Mouse (Mus musculus) heart, embryonic 10.5 days (tissue): ENCODE results near the gene Ctbs. TPM values are rescaled to one million over a fixed set of nuclear protein-coding genes. Genes with fewer than 3 reads are reported as not detected.

Experiments
- DNase-seq: peaks from one replicate; pipeline ENCODE4 v3.0.0-alpha.2; 2017; ENCODE audit warnings: low spot score
- H3K27ac ChIP-seq: fragments of 300-500 bp; sonication (generic); 2 replicates; pipeline ENCODE4 v1.5.1; 2016; ENCODE audit warnings: mild to moderate bottlenecking
- H3K27me3 ChIP-seq: fragments of 300-500 bp; sonication (generic); 2 replicates; pipeline ENCODE4 v1.6.1; 2016; ENCODE audit warnings: mild to moderate bottlenecking; ENCODE audit not compliant: poor library complexity, insufficient read depth, severe bottlenecking
- H3K36me3 ChIP-seq: fragments of 300-500 bp; sonication (generic); 2 replicates; pipeline ENCODE4 v1.6.1; 2016; ENCODE audit warnings: mild to moderate bottlenecking, moderate library complexity
- H3K4me1 ChIP-seq: fragments of 300-500 bp; sonication (generic); 2 replicates; pipeline ENCODE4 v1.6.1; 2016; ENCODE audit warnings: mild to moderate bottlenecking
- H3K4me3 ChIP-seq: fragments of 300-500 bp; sonication (generic); 2 replicates; pipeline ENCODE4 v1.5.1; 2016; ENCODE audit warnings: mild to moderate bottlenecking, moderate library complexity
- H3K9me3 ChIP-seq: fragments of 300-500 bp; sonication (generic); 2 replicates; pipeline ENCODE4 v1.6.1; 2016; ENCODE audit warnings: mild to moderate bottlenecking, moderate library complexity
- WGBS: fragments of 180-500 bp; shearing (Covaris S2); methylation state at CpG from one replicate; pipeline ENCODE4 v1.1.7; 2016; 5-methylcytosine and 5-hydroxymethylcytosine counted together
- polyA plus RNA-seq: library from polyadenylated mRNA; unstranded; fragments of >200 nt; fragmentation: Nextera tagmentation; extraction: Ambion mirVana; gene quantifications from 2 replicates; pipeline ENCODE4 v1.2.1, GENCODE M21; 2016

The Ctbs gene
- polyA plus RNA-seq, 1 experiment from 2014 or later = 9.9 TPM

DNA sequence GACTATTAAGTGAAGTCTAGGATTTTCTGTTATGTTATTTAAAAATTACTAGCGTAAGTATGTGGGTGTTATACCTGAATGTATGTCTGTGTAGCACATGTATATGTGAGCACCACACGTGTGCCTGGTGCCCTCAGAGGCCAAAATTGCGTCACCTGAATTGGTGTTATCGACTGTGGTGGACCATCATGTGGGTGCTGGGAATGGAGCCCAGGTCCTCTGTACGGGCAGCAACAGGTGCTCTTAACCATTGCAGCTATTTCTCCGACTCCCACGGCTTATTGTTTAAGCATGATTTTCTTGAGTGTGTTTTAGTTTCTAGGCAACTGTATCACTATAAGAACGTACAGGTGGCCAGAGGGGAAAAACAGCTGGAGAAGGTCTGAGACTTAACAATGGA, 13.5 kb upstream of the Ctbs start:
- Histone ChIP-seq H3K27me3 (no peaks in the 10 kb centered on the region), H3K4me3 (no peak overlapping the region), H3K27ac (no peak overlapping the region), H3K9me3 (no peaks in the 10 kb centered on the region), H3K4me1 (no peaks in the 10 kb centered on the region), H3K36me3 (peaks cover 72% of the 10 kb centered on the region)
- WGBS = 90% methylated on average over 8 of the region's 8 CpGs
- DNase-seq = peak; percentile 58

DNA sequence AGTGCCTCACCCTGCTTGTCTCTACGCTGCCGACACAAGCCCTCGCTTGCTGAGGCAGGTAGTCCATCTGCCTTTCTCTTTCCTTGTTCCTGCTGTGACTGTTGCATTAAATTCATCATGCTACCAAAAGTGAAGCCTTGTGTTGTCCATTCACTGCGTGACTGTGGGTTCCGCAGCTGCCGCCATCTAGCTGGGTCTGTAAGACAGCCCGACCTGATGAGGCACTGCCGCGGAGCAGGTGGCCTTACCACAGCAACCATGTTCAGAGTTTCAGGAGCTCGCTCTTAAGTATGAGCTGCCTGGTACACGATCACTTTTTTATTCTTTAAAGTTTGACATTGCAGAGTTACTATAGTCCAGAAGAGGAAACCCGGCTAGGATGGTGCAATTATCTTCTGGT, 9.6 kb upstream of the Ctbs start:
- peaks cover 38% of the 10 kb centered on the region for H3K36me3 ChIP-seq
- H3K9me3 ChIP-seq = no peaks in the 10 kb centered on the region
- H3K27ac ChIP-seq = no peak overlapping the region
- 92% methylated on average over 12 of the region's 12 CpGs for WGBS
- no peaks in the 10 kb centered on the region for H3K27me3 ChIP-seq
- no peak overlapping the region for H3K4me3 ChIP-seq
- no peaks in the 10 kb centered on the region for H3K4me1 ChIP-seq
- no peak for DNase-seq

DNA sequence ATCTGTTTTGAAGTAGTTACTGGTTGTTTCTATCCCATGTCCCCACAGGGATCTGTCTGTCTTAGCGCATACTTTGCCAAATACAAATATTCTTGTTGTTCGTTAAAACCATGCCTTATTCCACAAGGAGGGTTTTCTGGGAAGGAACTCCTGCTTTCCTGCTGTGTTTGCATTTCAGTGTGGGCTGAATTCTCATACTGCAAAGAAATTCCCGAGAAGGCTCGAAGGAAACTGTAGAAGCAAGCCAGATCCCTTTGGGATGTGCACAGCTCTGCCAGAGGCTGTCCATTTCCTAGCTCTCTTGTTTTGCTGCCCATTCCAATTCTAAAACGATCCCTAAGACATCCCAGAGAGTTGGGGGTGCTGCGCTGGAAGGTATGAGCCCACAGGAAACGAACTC, 9.2 kb upstream of the Ctbs start:
- Histone ChIP-seq H3K27ac (no peak overlapping the region), H3K36me3 (peaks cover 39% of the 10 kb centered on the region), H3K27me3 (no peaks in the 10 kb centered on the region), H3K4me1 (no peaks in the 10 kb centered on the region), H3K4me3 (no peak overlapping the region), H3K9me3 (no peaks in the 10 kb centered on the region)
- WGBS = 88% methylated on average over 7 of the region's 7 CpGs
- DNase-seq = no peak

DNA sequence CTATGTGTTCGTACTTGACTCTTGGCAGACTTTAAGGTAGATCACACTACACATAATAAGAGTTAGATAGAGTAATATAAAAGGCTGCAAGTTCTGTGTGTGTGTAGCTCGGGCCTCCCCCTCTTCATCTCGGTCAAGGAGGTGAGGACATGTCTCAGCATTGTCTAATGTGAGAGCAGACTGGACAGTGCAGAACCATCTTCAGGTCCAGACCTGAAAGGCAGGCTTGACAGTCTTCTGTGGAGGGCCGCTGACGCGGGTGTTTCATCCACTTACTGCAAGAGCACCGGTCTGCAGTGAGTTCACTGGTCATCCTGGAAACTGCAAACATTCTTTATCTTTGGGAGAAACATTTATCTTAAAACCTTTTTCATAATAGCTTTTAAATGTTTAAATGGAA, 7.1 kb upstream of the Ctbs start:
- no peak overlapping the region for H3K27ac ChIP-seq
- WGBS = 88% methylated on average over 7 of the region's 7 CpGs
- 0 out of 2 replicates have a peak, but pooled peaks cover under 1% of the 10 kb centered on the region for H3K4me1 ChIP-seq
- no peak for DNase-seq
- H3K36me3 ChIP-seq = peaks cover 27% of the 10 kb centered on the region
- H3K27me3 ChIP-seq = no peaks in the 10 kb centered on the region
- H3K9me3 ChIP-seq = no peaks in the 10 kb centered on the region
- no peak overlapping the region for H3K4me3 ChIP-seq

DNA sequence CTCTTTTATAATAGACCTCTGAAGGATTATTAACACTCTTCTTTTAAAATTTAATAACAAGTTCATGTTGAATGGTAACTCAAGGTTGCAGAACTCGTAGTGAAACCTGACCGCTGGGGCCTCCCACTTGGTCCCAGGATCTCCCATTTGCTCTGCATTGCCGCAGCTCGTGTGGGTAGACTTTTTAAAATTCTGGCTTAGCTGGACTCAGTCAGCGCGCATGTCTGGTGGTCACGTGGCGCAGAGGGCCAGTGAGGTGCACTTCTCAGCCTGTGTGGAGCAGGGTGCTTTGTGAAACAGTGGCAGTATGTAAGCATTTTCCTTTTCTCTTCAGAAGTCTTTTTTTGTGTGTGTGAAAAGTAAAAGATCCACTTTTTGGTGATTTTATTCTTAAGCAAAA, 6.7 kb upstream of the Ctbs start:
- Histone ChIP-seq H3K36me3 (peaks cover 25% of the 10 kb centered on the region), H3K9me3 (no peaks in the 10 kb centered on the region), H3K27me3 (no peaks in the 10 kb centered on the region), H3K27ac (no peak overlapping the region), H3K4me1 (peaks cover 4% of the 10 kb centered on the region), H3K4me3 (no peak overlapping the region)
- DNase-seq = no peak
- WGBS = 94% methylated on average over 8 of the region's 8 CpGs

DNA sequence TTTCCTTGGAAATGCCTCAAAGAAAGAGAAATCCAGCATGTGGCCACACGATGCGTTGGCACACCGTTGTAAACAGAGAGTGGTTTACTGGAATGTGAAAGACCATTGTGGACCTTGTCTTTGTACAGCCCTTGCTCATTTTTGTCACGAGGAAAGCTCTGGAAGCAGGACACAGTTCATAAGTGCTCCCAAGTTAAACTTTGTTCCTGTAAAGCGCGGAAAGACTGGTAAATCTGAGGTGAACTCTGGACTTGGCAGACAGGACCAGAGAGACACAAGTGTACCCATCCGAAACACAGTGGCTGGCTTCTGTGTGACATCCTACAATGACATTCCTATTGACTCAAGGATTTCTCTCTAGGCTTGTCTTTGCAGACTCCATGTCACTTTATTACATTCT, 6.2 kb upstream of the Ctbs start:
- H3K4me1 ChIP-seq = peaks cover 9% of the 10 kb centered on the region
- WGBS = 92% methylated on average over 7 of the region's 7 CpGs
- no peak for DNase-seq
- H3K36me3 ChIP-seq = peaks cover 21% of the 10 kb centered on the region
- H3K27ac ChIP-seq = no peak overlapping the region
- H3K4me3 ChIP-seq = no peak overlapping the region
- H3K9me3 ChIP-seq = no peaks in the 10 kb centered on the region
- H3K27me3 ChIP-seq = no peaks in the 10 kb centered on the region

DNA sequence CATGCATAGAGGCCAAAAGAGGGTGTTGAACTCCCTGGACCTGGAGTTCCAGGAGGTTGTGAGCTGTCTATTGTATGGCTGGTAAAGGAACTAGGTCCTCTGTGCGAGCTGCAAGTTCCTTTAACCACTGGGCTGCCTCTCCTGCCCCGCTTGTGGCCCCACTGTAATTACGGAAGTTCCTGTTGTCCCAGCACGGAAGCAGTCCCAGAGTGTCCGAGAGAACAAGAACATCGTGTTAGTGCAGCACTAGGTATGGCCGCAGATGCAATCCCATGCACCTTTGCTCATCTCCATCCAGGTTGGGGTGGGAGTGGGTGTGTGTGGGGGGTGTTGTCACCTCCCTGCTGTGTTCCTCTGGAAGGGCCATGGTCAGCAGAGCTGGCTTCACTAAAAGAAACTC, 4.7 kb upstream of the Ctbs start:
- no peak overlapping the region for H3K4me3 ChIP-seq
- peaks cover 16% of the 10 kb centered on the region; the same call in 1 of the 2 replicates for H3K36me3 ChIP-seq
- DNase-seq = no peak
- no peaks in the 10 kb centered on the region for H3K27me3 ChIP-seq
- H3K9me3 ChIP-seq = no peaks in the 10 kb centered on the region
- H3K4me1 ChIP-seq = peaks cover 15% of the 10 kb centered on the region
- H3K27ac ChIP-seq = no peak overlapping the region
- WGBS = 93% methylated on average over 7 of the region's 7 CpGs

DNA sequence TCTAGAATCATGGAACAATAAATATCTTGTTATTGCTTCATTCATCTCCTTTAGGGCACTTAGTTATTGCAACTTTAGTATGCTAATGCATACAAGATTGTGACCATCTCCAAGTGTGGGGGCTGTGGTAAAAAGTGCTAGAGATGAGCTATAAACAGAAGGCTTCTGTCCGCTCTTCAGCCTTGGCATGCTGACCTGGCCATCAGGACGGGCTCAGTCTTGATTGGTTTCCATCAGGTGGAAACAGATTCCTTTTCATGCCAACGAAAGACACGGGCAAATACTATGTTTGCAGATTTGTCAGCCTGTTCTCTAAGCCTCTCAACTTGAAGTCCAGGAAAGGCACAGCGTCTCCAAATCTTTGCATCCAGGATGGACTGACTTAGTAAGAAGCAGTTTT, 2.4 kb upstream of the Ctbs start:
- Histone ChIP-seq H3K27me3 (no peaks in the 10 kb centered on the region), H3K9me3 (no peaks in the 10 kb centered on the region), H3K36me3 (peaks cover 10% of the 10 kb centered on the region; the same call in 1 of the 2 replicates), H3K4me1 (peaks cover 26% of the 10 kb centered on the region), H3K27ac (no peak overlapping the region), H3K4me3 (no peak overlapping the region)
- WGBS = 90% methylated on average over 5 of the region's 5 CpGs
- DNase-seq = no peak

DNA sequence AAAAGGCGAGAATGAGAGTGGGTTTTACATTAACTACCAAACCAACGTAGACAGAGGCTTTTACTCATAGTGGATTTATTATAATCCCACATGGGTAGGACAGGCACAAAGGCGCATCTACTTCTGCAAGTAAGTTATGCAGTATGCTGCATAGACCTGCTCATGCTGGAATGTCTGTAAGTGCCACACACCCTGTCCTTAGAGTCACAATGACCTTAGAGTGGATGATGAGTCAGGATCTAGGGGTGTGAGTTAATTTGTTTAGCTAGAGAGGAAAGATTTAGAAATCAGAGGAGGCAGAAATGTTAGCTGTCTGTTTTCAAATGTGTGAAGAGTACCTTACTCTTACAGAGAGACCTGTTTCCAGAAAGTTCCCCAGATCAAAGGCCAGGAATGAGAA, 2.0 kb upstream of the Ctbs start:
- 93% methylated on average over 3 of the region's 3 CpGs for WGBS
- DNase-seq = no peak

DNA sequence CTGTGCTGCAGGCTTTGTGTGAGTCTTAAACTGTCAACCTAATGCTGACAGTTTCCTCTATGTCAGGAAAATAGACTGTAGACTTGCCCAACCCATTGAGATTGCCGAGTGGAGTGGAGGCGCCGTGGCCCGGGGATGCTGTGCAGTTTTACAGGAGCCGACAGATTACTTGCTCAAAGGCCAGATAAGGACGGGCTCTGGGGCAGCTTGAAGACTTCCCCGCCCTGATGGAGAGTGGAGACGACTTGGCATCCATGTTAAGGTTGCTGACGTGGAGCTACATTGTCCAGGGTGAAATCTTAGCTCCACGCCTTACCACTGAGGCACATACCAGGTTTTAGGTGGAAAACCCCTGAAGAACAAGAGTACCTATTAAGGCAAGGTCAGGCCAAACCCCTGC, 1.2 kb upstream of the Ctbs start:
- peaks cover 10% of the 10 kb centered on the region; the same call in 1 of the 2 replicates for H3K36me3 ChIP-seq
- H3K27me3 ChIP-seq = no peaks in the 10 kb centered on the region
- DNase-seq = no peak
- H3K4me1 ChIP-seq = peaks cover 26% of the 10 kb centered on the region
- H3K27ac ChIP-seq = peak overlapping the region; percentile 32; the same call in 1 of the 2 replicates
- WGBS = 41% methylated on average over 10 of the region's 10 CpGs
- H3K9me3 ChIP-seq = no peaks in the 10 kb centered on the region
- no peak overlapping the region for H3K4me3 ChIP-seq

More for the DNA sequence above, 2.0 kb upstream of the Ctbs start:
- no peak overlapping the region for H3K4me3 ChIP-seq
- no peak overlapping the region for H3K27ac ChIP-seq
- peaks cover 10% of the 10 kb centered on the region; the same call in 1 of the 2 replicates for H3K36me3 ChIP-seq
- peaks cover 26% of the 10 kb centered on the region for H3K4me1 ChIP-seq
- H3K9me3 ChIP-seq = no peaks in the 10 kb centered on the region
- H3K27me3 ChIP-seq = no peaks in the 10 kb centered on the region

DNA sequence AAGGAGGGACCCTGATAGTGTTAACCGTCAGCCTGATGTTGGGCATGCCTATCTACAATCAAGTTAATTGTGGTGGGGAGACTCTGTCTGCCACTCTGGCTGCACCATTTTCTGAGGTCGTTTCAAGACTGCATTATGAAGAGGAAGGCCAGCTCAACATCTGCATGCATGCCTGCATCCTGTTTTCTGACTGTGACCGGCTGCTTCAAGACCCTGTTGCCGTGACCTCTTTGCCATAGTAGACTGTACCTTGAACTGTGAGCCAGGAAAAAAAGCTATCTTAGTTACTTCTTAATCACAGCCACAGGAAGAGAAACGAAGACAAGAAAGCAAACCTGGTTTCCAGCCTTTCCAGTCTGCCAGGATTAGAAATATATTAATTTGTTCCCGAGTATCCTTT, 626 bp upstream of the Ctbs start:
- peaks cover 26% of the 10 kb centered on the region for H3K4me1 ChIP-seq
- no peaks in the 10 kb centered on the region for H3K9me3 ChIP-seq
- H3K27me3 ChIP-seq = no peaks in the 10 kb centered on the region
- H3K4me3 ChIP-seq = no peak overlapping the region
- DNase-seq = no peak
- H3K36me3 ChIP-seq = peaks cover 10% of the 10 kb centered on the region; the same call in 1 of the 2 replicates
- H3K27ac ChIP-seq = no peak overlapping the region
- WGBS = 63% methylated on average over 6 of the region's 6 CpGs

DNA sequence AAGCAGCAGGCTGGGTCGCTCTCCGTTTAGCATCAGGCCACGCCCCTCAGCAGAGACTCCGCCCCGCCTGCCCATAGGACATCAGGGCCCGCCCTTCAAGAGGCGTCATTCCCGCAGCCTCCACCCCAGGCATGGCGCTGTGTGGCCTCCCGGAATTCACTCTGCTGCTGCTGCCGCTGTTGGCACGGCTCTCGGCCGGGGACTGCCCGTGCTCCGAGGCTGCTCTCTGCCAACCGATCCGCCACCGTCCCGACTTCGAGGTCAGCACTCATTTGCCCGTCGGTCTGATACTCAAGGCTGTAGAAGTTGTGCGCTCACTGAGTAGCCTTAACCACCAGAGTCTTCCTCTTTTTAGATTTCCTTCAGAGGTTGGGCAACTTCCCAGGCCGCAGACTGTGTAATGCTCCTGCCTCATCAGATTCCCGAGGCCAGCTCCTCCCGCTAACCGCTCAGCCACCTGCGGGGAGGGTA, 811 bp downstream of the Ctbs start:
- Histone ChIP-seq H3K27ac (peak overlapping the region; percentile 93), H3K27me3 (no peaks in the 10 kb centered on the region), H3K4me1 (peaks cover 26% of the 10 kb centered on the region), H3K36me3 (peaks cover 12% of the 10 kb centered on the region; the same call in 1 of the 2 replicates), H3K4me3 (peak overlapping the region; percentile 72), H3K9me3 (no peaks in the 10 kb centered on the region)
- whole genome bisulfite sequencing = under 1% methylated on average over 29 of the region's 29 CpGs
- DNase-seq = peak; percentile 98

DNA sequence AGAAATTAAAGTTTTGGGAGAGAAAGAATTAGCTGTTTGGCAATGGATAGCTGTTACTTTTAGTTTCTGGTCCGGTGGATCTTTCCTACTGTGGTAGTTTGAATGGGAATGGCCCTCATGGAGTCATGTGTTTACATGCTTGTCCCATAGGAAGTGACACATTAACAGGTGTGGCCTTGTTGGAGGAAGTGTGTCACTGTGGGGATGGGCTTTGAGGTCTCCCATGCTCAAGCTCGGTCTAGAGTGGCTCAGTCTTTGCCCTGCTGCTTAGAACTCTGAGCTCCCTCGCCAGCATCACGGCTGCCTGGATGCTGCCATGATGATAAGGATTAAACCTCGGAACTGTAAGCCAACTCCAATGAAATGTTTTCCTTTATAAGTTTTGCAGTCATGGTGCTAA, 1.8 kb downstream of the Ctbs start:
- peaks cover 7% of the 10 kb centered on the region; the same call in 1 of the 2 replicates for H3K36me3 ChIP-seq
- H3K27ac ChIP-seq = no peak overlapping the region
- H3K4me1 ChIP-seq = peaks cover 26% of the 10 kb centered on the region
- H3K9me3 ChIP-seq = no peaks in the 10 kb centered on the region
- DNase-seq = no peak
- no peaks in the 10 kb centered on the region for H3K27me3 ChIP-seq
- H3K4me3 ChIP-seq = no peak overlapping the region; the same call in 1 of the 2 replicates
- WGBS = 89% methylated on average over 5 of the region's 5 CpGs

DNA sequence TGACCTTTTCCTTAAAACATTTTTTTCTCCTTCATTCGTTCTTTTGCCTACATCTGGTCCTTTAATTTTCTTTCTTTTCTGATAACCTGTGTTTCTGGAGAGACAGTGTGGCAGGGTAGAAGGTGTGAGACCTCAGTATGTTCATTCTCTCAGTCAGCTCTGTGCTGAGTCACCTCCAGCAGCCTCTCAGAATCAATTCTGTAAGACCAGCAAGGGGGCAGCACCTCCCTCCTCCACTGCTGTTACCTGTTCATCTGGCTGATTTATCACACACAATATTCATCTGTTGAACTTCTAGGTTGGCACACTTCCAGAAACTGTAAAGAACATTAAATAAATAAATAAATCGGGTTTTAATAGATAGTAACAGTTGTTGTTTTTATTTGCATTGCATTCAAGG, 13.3 kb downstream of the Ctbs start:
- 48% methylated on average over 2 of the region's 2 CpGs for WGBS
- H3K36me3 ChIP-seq = peaks cover 5% of the 10 kb centered on the region; the same call in 1 of the 2 replicates
- H3K4me3 ChIP-seq = no peak overlapping the region
- DNase-seq = no peak
- H3K4me1 ChIP-seq = no peaks in the 10 kb centered on the region
- no peak overlapping the region for H3K27ac ChIP-seq
- H3K9me3 ChIP-seq = no peaks in the 10 kb centered on the region
- H3K27me3 ChIP-seq = no peaks in the 10 kb centered on the region
